Mouse (Mus musculus): ENCODE data around the gene Rpsa.

Rpsa gene

DNA sequence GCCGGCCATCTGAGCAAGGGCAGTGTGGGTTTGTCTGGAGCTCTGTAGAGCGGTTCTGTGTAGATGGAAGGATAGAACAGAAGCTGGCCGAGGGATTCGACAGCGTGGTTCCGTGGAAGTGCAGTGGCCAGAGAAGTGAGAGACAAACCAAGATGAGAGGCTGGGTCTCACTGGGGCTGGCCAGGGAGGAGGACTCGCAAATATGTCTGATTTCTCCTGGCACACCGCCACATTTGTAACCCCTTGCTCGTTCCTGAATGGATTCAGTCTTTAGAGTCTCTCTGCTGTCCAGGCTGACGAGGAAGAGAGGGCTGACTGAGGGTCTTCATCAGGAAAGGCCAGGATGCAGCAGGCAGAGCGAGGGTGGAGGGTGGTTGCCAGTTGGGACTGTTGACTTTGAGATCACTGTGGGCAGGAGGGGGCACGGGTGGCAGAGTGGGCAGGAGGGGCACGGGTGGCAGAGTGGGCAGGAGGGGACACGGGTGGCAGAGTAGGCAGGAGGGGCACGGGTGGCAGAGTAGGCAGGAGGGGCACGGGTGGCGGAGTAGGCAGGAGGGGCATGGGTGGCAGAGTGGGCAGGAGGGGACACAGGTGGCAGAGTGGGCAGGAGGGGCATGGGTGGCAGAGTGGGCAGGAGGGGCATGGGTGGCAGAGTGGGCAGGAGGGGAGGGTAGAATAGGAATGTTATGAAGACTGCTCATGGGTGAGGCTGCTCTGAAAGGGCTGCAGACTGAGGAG, 13.3 kb upstream of the Rpsa start:
- no peak for DNase-seq

DNA sequence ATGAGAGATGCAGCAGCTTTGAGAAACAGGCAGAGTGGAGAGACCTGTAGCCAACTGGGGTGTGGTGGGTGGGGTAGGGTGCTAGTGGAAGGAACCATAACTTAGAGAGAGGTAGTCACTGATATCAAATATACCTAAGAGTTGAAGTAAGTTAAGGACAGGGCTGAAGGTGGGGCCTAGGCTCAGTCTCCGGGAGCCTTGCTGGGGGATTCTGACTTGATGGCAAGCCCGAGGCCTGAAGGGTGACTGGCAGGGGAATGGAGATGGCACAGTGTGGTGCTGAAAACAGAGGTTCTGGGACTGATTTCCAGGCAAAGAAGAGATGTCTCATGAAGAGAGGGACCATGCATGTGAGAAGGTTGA, 12.7 kb upstream of the Rpsa start:
- no peak for DNase-seq

DNA sequence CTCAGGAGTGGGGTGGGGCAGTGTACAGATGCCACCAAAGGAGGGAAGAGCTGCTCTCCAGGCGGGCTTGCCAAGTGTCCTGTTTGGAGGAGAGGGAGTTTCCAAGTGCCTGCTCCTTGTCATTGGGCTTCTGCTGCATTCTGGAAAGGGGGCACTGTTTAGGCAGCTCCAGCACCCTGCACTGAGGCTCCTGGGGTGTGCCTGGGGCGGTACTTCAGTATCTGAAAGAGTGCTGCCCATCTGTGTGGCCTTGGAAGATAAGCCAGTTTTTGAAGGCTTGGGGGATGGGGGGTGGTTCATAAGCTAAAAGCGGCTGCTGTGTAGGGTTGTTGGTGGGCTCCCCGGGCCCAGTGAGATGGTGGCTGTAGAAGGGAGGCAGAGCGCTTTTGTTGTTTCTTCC, 11.9 kb upstream of the Rpsa start:
- no peak for DNase-seq

DNA sequence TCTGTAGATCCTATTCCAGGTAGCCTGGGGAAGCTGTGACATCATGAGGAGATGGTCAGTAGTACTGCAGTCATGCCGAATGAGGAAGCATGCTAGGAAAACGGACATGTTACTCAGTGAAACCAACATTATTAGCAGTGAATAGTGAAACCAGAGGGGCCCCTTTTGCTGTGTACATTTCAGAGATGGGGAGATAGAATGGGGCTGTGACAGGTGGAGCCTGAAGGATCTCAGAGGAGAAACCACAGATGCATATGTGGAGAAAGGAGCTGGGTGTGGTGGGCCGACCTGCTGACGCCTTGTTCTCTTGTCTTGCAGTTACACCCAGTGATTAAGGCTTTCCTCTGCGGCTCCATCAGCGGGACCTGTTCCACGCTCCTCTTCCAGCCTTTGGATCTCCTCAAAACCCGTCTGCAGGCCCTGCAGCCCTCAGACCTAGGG, 11.3 kb upstream of the Rpsa start:
- DNase-seq, result no peak

DNA sequence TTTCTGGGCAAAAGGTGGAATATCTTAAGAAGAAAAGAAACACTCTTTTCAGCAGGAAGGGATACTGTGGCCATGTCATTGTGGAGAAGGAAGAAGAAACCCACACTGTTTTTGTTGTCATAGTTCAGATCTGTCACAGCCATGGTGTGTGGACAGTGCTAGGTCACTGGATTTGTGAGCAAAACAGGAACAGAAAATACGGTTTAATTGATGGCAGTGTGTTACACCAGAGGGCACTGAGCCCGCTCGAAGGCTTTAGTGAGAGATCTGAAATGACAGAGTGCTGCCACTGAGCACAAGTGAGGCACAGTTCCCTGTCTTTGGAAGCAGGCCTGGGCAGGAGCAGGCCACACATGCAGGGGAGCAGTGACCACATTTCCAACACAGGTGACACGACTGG, 9.3 kb upstream of the Rpsa start:
- DNase-seq, result no peak

DNA sequence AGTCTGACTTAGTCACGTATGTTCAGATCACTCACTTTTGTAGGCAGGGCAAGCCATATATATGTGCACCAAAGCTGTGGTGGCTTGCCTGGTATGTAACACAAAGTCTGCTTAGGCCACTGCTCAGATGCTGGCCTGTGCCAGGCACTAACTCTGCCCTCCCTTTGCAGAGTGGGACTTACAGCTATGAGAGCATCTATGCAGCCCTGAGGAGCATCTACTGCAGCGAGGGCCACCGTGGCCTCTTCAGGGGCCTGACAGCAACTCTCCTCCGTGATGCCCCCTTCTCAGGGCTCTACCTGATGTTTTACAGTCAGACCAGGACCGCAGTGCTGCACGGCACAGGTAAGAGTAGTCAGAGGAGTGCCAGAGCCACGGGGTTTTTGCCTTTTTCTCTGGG, 7.0 kb upstream of the Rpsa start:
- DNase-seq, result no peak

DNA sequence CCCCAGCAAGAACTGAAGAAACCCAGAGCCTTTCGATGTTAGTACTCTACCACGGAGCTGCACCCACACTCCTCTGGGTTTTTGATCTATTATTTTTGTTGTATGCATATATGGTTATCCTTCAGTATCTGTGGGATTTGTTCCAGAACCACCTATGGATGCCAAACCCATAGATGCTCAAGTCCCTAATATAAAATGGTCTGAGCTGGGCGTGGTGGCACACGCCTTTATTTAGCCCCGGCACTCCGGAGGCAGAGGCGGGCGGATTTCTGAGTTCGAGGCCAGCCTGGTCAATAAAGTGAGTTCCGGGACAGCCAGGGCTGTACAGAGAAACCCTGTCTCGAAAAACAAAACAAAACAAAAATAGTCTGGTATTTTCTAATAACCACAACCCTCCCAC, 621 bp upstream of the Rpsa start:
- no peak for DNase-seq

DNA sequence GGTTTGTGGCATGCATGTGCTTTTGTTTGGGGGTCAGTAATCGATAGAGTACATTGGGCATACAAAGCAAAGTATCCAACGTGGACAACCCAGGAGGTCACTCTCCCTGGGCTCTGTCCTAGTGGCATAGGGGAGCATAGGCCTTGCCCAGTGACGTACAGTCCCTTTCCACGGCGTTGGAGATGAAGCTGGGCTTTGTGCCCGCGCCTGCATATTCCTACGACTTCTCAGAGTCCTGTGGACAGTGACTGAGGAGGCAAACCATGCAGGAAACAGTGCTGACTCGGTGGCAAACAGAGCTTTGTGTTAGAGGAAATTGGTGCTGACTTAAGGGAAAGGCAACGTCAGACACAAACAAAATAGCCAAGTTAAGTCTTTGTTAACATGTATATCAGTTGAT, 1.8 kb downstream of the Rpsa start:
- no peak for DNase-seq

DNA sequence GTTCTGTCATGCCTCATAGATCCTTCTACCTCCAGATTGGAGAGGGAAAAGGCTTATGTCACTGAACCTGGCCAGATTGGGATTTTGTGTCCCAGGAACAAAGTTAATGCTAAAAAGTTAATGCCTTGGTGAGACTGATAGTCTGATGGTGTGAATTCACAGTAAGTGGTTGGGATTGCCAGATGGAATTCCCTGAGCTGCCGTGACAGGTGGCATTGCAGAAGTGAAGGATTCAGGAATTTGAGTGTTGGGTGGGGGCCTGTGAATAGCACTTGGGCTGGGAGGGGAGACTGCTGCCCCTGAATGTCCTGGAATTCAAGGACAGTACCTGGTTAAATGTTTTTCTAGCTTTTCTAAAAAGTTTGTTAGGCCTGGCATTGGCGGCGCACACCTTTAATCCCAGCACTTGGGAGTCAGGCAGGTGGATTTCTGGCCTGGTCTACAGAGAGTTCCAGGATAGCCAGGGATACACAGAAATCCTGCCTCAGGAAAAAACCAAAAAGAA, 4.3 kb downstream of the Rpsa start:
- no peak for DNase-seq

DNA sequence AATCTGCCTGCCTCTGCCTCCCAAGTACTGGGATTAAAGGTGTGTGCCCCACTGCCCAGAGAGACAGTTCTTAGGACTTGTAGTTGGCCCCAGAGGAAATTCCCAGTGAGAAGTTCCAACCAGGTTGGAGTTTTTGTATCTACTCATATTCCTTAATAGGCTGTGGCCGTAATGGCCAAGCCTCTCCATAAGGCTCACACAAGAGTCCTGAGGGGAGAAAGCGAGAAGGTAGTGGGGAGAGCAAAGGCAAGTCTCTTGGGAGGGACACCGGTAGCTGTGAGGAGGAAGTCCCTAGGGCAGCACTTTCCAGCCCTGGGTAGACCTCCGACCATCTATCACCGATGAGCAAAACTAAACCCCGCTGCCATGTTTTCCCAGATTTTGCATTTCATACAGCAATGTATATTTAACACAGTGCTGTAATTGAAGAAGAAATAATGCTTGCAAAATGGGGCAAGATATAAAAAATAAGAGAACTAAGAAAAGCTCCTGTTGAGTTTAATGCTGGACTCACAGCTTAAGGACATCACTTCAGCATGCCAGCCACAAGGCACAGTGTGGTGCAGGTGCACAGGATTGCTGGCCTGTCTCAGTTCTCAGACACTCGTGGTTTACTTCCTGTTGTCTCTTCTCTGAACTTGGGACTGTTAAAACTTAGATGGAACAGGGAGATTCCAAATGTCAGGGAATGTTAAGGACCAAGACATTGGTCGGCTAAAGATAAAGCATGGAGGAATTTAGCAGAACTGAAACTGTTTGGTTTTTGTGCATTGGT, 5.7 kb downstream of the Rpsa start:
- no peak for DNase-seq

DNA sequence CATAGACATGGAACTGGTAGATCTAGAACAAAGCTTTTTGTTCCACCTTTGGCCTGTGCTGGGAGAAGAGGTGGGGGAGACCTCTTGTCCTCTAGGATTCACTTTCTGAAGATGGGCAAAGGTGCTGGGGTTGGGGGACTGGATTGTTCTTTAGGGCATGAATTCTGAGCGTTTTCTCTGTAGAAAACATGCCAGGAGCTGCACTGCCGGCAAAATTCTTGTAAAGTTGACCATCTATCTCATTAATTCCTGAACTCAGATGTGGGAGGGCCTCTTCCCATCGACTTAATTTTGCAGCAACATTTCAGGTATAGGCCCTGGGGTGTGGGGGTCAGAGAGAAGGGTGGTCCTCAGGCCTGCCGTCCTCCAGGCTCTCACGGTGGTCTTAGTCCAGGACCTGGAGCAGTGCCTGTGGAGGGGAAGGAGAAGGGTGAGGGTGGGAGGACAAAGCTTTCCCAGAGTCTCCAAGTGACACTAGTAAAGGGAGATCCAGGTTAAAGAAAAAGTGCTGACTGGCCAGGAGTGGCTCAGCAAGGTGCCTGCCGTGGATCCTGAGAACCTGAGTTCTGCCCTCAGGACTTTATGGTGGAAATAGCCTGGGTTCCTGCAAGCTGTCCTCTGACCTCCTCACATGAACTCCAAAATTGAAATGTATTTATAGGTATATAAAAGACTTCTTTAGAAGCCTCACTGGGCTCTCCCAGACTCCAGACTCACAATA, 6.4 kb downstream of the Rpsa start:
- no peak for DNase-seq

DNA sequence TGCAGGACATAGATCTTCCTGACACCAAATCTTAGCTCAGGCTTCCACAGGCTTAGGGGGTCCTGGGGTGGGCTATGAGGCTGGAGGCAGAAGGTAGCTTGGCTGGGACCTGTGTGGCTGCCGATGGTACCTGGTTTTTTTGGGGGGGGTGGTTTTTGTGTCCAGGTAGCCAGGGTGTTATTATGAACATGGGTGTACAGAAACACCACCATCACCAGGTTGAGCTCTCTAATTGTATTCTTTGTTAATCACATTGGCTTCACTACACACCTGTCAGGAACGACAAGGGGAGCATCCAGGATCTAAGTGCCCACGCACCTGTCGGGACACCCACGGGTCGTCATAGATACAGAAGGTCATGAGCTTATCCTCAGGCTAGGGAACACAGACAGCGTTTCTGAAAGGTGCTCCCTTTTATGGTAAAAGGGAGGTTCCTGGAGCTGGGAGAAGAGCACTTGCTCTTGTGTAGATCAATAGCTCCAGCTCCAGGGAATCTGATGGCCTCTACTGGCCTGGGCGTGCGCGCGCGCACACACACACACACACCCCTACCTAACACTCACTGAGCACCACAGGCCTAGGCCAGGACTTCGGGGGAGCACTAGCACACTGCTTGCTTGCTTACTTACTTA, 7.2 kb downstream of the Rpsa start:
- no peak for DNase-seq

DNA sequence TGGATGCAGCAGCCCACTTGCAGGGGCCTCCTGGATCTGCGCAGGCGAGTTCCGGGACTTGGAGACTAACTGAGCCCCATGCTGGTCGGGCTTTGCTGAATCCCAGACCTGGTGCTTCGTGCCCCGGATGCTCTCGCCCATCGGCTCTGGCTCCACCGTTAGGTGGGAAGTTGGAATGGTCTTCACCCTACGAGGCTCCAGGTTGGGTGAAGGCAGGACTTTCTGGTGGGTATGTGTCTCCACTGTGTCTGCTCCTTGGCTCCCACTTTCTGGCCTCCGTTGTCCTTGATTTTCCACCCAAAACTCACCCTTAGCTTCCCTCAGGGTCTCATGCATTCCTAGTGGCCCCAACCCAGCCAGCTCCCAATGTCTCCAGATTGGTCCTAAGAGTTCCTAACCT, 8.0 kb downstream of the Rpsa start:
- DNase-seq, result no peak

DNA sequence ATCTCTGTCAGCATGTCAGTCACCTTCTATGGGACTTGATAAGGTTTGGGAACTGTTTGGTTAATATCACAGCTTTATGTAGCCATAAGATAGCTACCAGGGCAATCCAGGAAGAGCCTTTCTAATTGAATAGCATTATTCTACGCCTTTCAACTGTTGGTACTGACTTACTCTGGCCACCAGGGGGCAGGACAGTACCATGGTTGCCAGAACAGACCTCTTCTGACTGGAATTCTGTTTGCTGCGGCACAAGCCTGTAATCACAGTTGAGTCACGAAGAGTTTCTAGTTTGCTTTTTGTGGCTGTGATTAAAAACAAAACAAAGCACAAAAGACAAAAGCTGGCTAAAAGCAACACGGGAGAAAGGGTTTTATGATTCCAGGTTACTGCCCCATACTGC, 13.2 kb downstream of the Rpsa start:
- DNase-seq, result peak; percentile 64 to 92

DNA sequence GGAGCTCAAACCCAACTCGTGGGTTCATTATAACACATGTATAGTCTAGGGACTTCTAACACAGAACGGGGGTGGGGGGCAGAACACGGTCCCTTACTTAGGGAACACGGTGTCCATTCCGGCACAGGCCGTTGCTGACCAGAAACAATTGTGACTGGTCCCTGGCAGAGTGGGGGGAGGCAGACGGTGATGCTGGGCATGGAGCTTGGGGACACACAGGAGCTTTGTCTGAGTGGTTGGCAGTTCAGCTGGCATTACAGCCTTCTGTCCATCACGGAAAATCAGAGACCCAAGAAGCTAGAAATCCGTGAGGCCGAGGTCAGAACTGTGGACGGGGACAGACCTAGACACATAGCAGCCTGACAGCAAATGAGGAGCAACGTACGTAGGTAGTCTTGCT, 17.0 kb downstream of the Rpsa start:
- no peak for DNase-seq

DNA sequence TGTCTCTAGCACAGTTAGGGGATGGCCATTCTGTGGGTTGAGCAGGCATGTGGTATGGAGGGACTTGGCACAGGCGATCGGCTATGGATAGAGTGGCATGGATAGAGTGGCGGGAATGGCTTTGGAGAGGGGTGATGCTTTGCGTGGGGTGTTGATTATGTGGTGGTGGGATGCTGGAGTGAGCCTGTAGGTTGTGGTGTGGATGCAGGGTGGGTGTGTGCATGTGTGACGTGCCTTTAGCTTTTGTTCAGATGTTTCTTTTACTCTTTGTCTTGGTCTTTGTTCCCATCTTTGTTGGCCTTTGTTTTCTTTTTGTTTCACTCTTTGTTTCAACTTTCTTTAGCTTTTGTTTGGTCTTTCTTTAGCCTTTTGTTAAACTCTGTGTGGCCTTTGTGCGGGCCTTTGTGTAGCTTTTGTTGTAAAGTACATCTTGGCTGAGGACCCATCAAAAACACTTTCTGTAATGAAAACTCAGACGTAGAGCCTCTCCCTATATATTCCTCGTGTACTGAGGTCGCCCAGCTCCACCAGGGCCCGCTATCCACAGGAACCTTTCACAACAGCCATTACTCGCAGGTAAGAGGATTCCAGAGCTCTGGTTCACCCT, 21.8 kb downstream of the Rpsa start, which contains the start of gene Mobp:
Mobp (plus strand) TSS at position 486 of the 607 bp plus-strand sequence.
- DNase-seq, result no peak

DNA sequence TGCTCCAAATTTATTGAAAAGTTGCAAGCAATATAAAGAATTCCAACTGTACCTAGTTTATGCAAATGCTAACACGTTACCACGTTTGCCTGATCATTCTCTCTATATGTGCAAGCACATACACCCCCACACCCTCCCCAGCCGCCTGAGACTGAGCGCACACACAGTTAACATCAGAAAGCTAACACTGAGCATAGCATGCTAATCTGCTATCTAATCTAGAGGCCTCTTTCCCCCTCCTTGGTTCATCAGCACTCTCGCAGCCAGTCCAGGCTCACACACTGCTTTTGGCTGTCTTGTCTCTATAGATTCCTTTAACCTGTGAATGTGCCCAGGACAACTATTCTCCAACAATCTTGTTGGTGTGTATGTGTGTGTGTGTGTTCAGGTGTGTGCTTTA, 23.7 kb downstream of the Rpsa start:
- DNase-seq, result no peak

DNA sequence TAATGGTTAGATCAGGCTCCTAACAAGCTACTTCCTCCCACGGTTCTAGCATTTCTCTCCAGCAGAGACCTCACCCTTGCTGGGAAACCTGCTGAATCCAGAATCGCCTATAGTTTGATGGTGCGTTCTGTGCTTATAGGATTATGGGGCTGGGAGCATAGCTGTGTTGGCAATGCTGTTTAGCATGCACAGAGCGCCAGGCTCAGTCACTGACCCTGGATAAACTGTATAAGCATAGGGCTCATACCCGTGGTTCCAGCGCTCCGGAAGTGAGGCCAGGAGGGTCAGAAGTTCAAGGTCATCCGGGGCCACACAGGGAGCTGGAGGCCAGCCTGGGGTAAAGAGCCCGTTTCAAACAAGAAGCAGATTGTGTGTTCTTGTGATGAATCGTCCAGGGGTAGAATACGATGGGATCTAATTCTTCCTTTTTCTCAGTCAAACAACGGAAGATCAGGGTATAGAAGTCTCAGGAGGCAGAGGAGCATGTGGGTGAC, 24.5 kb downstream of the Rpsa start:
- DNase-seq, result no peak

DNA sequence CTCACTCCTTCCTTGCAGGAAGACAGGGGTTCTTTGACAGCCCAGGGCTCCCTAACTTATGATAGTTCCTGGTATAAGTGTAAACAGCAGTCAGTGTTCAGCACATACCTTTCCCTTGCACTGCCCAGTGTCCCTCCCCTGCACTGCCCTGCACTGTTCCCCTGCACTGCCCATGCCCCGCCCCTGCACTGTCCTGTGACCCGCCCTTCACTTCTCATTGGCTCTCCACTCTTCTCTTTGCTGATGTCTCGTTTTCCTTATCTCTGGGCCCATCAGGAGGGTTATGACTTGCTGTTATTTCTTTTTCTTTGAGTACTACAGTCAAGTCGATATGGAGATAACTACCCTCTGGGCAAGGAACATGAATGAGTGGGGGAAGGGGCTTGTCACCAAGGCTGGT, 30.6 kb downstream of the Rpsa start:
- DNase-seq, result no peak

DNA sequence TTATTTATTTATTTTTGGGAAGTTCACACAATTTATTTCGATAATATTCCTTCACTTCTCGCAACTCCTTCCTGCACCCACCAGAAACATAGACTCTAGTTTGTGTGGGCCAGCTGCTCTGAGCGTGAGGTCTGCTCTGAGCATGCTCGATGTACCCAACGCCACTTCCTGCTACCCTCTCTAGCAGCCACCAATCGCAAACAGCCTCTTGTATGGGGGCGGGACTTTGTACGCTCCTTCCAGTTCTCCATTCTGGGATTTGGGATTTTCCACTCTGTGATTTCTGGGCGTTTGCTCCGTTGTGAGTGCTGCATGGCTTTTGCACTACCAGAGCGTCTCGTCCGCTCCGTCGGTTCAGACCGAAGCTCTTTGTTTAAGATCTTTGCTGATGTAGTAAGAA, 36.4 kb downstream of the Rpsa start:
- no peak for DNase-seq

DNA sequence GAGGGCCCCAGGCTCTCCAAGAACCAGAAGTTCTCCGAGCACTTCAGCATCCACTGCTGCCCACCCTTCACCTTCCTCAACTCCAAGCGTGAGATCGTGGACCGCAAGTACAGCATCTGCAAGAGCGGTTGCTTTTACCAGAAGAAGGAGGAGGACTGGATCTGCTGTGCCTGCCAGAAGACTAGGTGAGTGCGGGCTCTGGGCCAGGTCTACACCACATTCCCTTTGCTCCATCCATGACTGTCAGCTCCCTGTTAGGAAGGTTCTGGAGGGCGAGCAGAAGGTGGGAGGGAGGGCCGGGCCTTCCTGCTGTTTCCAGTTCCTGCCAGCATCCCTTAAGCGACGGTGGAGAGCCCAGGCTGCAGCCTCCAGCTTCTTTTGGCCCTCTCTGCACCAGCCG, 40.3 kb downstream of the Rpsa start:
- no peak for DNase-seq

DNA sequence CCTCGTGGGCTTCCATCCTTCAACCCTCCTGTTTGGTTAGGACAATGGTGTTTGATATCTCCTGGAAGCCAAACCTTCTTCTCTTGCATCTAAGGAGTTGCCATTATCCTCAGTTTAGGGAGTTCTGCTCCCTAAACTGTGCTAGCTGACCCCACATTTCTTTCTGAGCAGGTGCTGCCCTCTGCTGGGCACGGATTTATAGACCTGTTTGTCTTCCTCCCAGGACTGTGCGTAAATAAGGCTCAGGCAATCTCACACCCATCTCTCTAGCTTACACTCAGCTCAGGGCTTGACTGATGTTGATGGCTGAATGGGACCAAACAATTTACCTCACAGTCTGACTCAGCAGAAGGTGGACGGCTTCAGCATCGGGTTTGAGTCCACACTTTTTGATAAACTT, 43.8 kb downstream of the Rpsa start:
- peak; percentile 42 to 83 for DNase-seq
